Mouse (Mus musculus) intestine, postnatal 0 days (tissue): ENCODE results near the gene 1700028K03Rik. TPM values are rescaled to one million over a fixed set of nuclear protein-coding genes. Genes with fewer than 3 reads are reported as not detected.
A peak's percentile ranks its signal among the peaks of the same experiment; 100 is the strongest.

Source experiments
- ATAC-seq: fragments of 200-750 bp; cut with Nextera tagmentation; 2 replicates; pipeline ENCODE4 v1.8.0; 2017; ENCODE audit warnings: mild to moderate bottlenecking, moderate TSS enrichment, moderate library complexity
- H3K27ac ChIP-seq: fragments of 300-500 bp; sonication (generic); 2 replicates; pipeline ENCODE4 v1.5.1; 2014; ENCODE audit warnings: mild to moderate bottlenecking, low read depth, low read length, moderate library complexity
- H3K27me3 ChIP-seq: fragments of 300-500 bp; sonication (generic); replicated peaks from 2 replicates; pipeline ENCODE4 v1.6.1; 2014; ENCODE audit warnings: low read length, mixed read lengths; ENCODE audit not compliant: control insufficient read depth, insufficient read depth
- H3K36me3 ChIP-seq: fragments of 300-500 bp; sonication (generic); 2 replicates; pipeline ENCODE4 v1.6.1; 2014; ENCODE audit warnings: mild to moderate bottlenecking, moderate library complexity; ENCODE audit not compliant: control insufficient read depth, insufficient read depth
- H3K4me1 ChIP-seq: fragments of 300-500 bp; sonication (generic); replicated peaks from 2 replicates; pipeline ENCODE4 v1.6.1; 2014; ENCODE audit warnings: antibody characterized with exemption, low read length, mixed read lengths; ENCODE audit not compliant: control insufficient read depth, insufficient read depth
- H3K4me2 ChIP-seq: fragments of 300-500 bp; sonication (generic); replicated peaks from 2 replicates; pipeline ENCODE4 v1.6.1; 2014; ENCODE audit warnings: low read depth, mild to moderate bottlenecking, moderate library complexity
- H3K4me3 ChIP-seq: fragments of 300-500 bp; sonication (generic); 2 replicates; pipeline ENCODE4 v1.5.1; 2014; ENCODE audit warnings: low read depth, low read length
- H3K9ac ChIP-seq: fragments of 300-500 bp; sonication (generic); 2 replicates; pipeline ENCODE4 v1.6.1; 2014; ENCODE audit warnings: mild to moderate bottlenecking, low read depth, low read length
- H3K9me3 ChIP-seq: fragments of 300-500 bp; sonication (generic); 2 replicates; pipeline ENCODE4 v1.6.1; 2016; ENCODE audit warnings: mixed run types; ENCODE audit not compliant: control insufficient read depth
- CTCF ChIP-seq: sonication (generic); IDR thresholded peaks from 2 replicates; pipeline ENCODE4 v1.5.1; 2016; ENCODE audit warnings: low read depth, mild to moderate bottlenecking, control low read depth, antibody characterized with exemption, moderate library complexity
- WGBS: fragments of 180-500 bp; shearing (Covaris S2); extraction: QIAGEN DNeasy Blood & Tissue Kit; methylation state at CpG from one replicate; pipeline ENCODE4 v1.1.7; 2014; 5-methylcytosine and 5-hydroxymethylcytosine counted together
- polyA plus RNA-seq: library from polyadenylated mRNA; unstranded; fragments of >200 nt; fragmentation: Nextera tagmentation; extraction: Ambion mirVana; gene quantifications from 2 replicates; pipeline ENCODE4 v1.2.1, GENCODE M21; 2015

Gene 1700028K03Rik
- polyA plus RNA-seq, 1 experiment from 2014 or later = 0.04 TPM

DNA sequence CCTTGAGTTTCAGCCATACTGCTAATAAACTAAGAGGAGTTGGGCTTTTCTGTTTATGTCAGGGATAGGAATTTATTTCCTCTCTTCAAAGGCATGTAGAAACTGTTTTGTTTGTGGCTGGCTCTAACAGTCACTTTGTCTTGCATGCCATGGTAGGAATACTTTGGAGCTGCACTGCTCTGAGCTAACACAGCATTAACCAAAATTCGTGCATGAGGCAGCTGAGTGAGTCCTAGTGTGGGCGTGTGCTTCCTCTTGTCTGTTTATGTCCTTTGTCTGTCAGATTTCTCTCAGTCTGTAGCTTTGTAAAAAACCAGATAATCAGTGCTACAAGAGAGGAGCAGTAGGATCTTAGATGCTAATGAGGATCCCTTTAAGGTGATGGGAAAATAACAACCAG, 23.2 kb upstream of the 1700028K03Rik start:
- 50% methylated on average over 2 of the region's 2 CpGs for WGBS
- no peak overlapping the region for H3K4me3 ChIP-seq
- no peak for ATAC-seq
- H3K36me3 ChIP-seq = no peaks in the 10 kb centered on the region; the same call in 1 of the 2 replicates
- no peak overlapping the region for H3K9ac ChIP-seq
- H3K4me1 ChIP-seq = no peaks in the 10 kb centered on the region
- no peak overlapping the region for H3K4me2 ChIP-seq
- TF ChIP-seq CTCF = no peak
- no peaks in the 10 kb centered on the region for H3K27me3 ChIP-seq
- H3K27ac ChIP-seq = no peak overlapping the region
- H3K9me3 ChIP-seq = no peaks in the 10 kb centered on the region

DNA sequence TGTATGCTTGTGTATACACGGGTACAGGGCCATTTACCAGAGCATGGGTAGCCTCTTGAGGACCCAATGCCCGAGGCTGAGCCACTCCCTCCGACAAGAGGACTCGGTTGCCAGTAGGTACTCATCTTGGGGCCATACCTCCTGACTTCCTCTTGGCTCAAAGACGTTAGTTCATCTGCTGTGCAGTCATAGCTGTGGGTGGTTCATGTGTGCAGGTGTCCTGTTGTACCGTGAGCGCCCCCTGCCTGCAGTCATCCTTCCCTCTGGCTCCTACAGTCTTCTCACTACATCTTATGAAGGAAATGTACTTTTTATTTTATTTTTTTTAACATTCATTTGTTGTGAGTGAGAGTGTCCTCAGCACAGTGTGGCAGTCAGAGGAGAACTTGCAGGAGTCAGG, 20.9 kb upstream of the 1700028K03Rik start:
- H3K4me2 ChIP-seq = no peak overlapping the region
- TF ChIP-seq CTCF = peak; percentile 82
- 37% methylated on average over 7 of the region's 7 CpGs for WGBS
- H3K36me3 ChIP-seq = no peaks in the 10 kb centered on the region
- H3K9ac ChIP-seq = no peak overlapping the region
- peak; percentile 60 for ATAC-seq
- H3K27ac ChIP-seq = no peak overlapping the region
- no peaks in the 10 kb centered on the region for H3K9me3 ChIP-seq
- H3K4me1 ChIP-seq = no peaks in the 10 kb centered on the region
- no peak overlapping the region for H3K4me3 ChIP-seq
- H3K27me3 ChIP-seq = no peaks in the 10 kb centered on the region

DNA sequence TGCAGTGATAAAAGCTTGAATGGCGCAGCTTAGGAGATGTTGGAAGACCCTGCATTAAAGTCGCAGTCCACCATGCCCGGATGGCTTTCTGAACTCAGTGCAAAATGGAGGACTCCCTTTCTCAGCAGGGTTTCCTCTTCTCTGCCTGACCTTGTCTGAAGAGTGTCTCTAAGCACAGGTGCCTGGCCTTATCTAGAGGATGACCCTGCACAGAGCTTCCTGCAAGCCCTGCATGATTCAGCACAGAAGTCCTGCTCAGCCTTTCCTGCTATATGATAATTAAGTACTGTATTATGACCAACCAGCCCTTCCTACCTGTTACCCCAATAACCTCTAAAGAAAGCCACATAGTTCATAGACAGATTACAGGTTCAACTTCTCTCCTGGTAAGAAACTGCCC, 19.1 kb upstream of the 1700028K03Rik start:
- Histone ChIP-seq H3K27me3 (no peaks in the 10 kb centered on the region), H3K4me3 (no peak overlapping the region), H3K4me1 (no peaks in the 10 kb centered on the region), H3K27ac (no peak overlapping the region), H3K9me3 (no peaks in the 10 kb centered on the region), H3K4me2 (no peak overlapping the region), H3K9ac (no peak overlapping the region), H3K36me3 (no peaks in the 10 kb centered on the region)
- no peak for TF ChIP-seq CTCF
- ATAC-seq = no peak
- WGBS = 93% methylated on average over 3 of the region's 3 CpGs

DNA sequence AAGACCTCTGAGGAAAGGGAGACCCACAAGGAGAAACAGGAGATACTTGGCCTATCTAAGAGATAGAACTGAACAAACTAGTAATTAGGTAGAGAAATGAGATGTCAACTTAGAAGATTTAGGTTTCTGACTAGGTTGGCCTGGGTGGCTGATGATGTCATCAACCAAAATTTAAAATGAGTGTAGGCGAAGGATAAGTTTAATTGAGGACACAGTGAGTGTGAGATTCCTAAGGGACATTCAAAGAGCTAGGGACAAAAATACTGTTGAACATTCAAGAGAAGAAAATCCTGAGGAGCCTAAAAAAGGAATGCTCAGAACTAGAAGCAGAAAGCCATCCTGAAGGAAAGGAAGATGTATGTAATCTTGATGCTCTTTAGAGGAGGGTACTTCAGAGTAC, 18.4 kb upstream of the 1700028K03Rik start:
- WGBS = 94% methylated on average over 1 of the region's 1 CpGs
- ATAC-seq = no peak
- no peaks in the 10 kb centered on the region for H3K36me3 ChIP-seq

DNA sequence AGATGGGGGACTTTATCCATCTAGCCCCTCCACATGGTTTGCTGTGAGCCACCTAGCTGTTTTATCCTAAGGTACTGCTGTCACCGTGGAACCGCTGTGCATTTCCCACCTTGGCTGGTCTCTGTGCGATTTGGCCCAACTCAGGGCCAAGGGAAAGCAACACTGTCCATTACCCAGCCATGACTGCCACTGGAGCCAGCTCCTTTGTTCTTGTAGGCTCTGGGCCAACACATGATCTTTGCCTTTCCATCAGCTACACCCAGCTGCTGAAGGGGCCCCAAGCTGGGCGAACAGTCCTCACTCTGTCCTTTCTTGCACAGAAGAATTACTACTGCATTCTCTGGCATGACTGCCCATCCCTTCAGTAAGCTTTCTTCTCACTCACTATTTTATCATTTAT, 15.9 kb upstream of the 1700028K03Rik start:
- H3K4me1 ChIP-seq = no peaks in the 10 kb centered on the region
- no peak overlapping the region for H3K4me2 ChIP-seq
- no peak overlapping the region for H3K9ac ChIP-seq
- no peak overlapping the region for H3K4me3 ChIP-seq
- no peaks in the 10 kb centered on the region for H3K36me3 ChIP-seq
- H3K9me3 ChIP-seq = no peaks in the 10 kb centered on the region
- no peak overlapping the region for H3K27ac ChIP-seq
- H3K27me3 ChIP-seq = no peaks in the 10 kb centered on the region
- TF ChIP-seq CTCF = no peak
- ATAC-seq = no peak
- WGBS = 83% methylated on average over 4 of the region's 4 CpGs

More for the DNA sequence above, 18.4 kb upstream of the 1700028K03Rik start:
- Histone ChIP-seq H3K4me3 (no peak overlapping the region), H3K27ac (no peak overlapping the region), H3K4me2 (no peak overlapping the region), H3K9ac (no peak overlapping the region), H3K4me1 (no peaks in the 10 kb centered on the region), H3K9me3 (no peaks in the 10 kb centered on the region), H3K27me3 (no peaks in the 10 kb centered on the region)
- no peak for TF ChIP-seq CTCF

DNA sequence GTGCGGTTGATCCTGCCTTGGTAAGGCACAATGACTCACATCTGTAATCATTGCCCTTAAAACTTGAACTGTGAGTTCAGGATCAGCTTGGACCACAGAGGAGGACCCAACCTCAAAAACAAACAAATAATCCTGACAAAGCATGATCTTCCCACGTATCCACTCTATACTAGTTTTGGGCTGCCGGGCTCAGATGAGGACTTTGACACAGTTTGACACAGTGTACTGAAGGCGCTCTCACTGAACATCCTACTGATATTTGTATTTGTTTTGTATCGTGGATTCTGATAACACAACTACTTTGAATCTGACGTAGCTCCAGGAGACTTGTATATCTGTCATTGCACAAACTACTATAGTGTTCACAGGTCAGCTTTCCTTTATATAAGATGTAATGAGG, 13.1 kb upstream of the 1700028K03Rik start:
- Histone ChIP-seq H3K27ac (no peak overlapping the region), H3K9me3 (no peaks in the 10 kb centered on the region), H3K4me1 (no peaks in the 10 kb centered on the region), H3K4me2 (no peak overlapping the region), H3K36me3 (no peaks in the 10 kb centered on the region), H3K4me3 (no peak overlapping the region), H3K27me3 (no peaks in the 10 kb centered on the region), H3K9ac (no peak overlapping the region)
- 55% methylated on average over 6 of the region's 6 CpGs for WGBS
- no peak for TF ChIP-seq CTCF
- no peak for ATAC-seq

DNA sequence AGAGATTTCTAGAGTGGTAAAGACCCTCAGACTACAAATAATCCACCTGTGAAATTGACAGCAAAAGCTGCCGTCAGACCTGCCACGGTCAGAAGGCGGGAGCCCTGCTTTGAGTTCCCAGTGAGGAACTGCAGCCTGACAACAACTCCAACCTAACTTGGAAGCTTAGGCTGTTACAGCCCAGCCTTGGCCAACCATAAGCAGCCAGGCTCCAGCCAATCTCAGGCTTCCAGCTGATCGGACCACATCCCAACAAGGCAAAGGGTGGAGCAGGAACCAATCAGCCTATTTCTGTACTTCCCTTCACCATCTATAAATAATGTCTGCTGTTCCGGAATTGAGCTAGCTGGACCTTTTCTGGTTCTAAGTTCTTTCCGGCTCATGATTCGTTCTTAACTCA, 12.6 kb upstream of the 1700028K03Rik start:
- Histone ChIP-seq H3K27me3 (no peaks in the 10 kb centered on the region), H3K9me3 (no peaks in the 10 kb centered on the region), H3K9ac (no peak overlapping the region), H3K36me3 (no peaks in the 10 kb centered on the region), H3K4me3 (no peak overlapping the region), H3K4me1 (no peaks in the 10 kb centered on the region), H3K4me2 (no peak overlapping the region), H3K27ac (no peak overlapping the region)
- ATAC-seq = no peak
- no peak for TF ChIP-seq CTCF
- WGBS = 72% methylated on average over 7 of the region's 7 CpGs
